ENCODE assay signal across 14 mouse cellular contexts in the genomic region with DNA sequence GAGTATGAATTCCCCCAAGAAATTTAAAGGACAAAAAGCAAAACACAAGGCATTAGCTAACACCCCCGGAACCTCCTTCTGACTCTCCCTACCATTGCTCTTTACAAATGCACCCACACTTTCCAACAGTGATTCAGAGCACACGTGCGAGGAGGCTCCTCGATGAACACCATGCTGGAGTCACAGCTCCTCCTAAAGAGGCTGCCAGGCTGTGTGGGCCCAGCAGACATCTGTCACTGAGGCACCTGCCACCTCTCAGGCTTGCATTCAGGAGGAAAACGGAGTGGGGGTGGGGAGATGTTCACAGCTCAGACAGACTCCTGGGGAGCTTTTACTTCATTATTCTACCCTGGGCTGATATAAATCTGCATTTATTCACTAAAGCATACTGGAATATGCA.
DNase-seq lines count a peak whose midpoint lies in the region; ATAC-seq and TF ChIP-seq lines count a peak whose summit lies in the region.
"Had no signal": no experiment of that assay in that cellular context is flagged by ENCODE, and none has a peak within 500 bp of the region (broad histone marks: within the 10 kb centered on the region; RNA-seq: fewer than 3 reads in every experiment).

No protein-coding gene starts in this region.

- intact Hi-C loops in left cerebral cortex, adult 2 months (cut with DNase I): no loop called here

- no peak overlapping the region for H3K9ac ChIP-seq in midbrain, embryonic 14.5 days (replicated peaks; ENCODE audit: low read length)
- no peak overlapping the region for H3K9ac ChIP-seq in intestine, embryonic 15.5 days
- H3K9ac ChIP-seq: liver, embryonic 14.5 days had no signal

- H3K36me3 ChIP-seq in midbrain, embryonic 14.5 days (ENCODE audit: control insufficient read depth, insufficient read depth, low read length): no peaks in the 10 kb centered on the region
- H3K36me3 ChIP-seq in midbrain, embryonic 10.5 days: no peaks in the 10 kb centered on the region
- H3K36me3 ChIP-seq in intestine, embryonic 15.5 days: no peaks in the 10 kb centered on the region

- no peaks in the 10 kb centered on the region for H3K27me3 ChIP-seq in midbrain, embryonic 14.5 days (ENCODE audit: control insufficient read depth, insufficient read depth, low read length)
- peaks cover 6% of the 10 kb centered on the region; the same call in 1 of the 2 replicates for H3K27me3 ChIP-seq in midbrain, embryonic 10.5 days (ENCODE audit: low read depth, poor library complexity, severe bottlenecking)
- H3K27me3 ChIP-seq in intestine, embryonic 15.5 days (replicated peaks): no peaks in the 10 kb centered on the region

- WGBS in midbrain, embryonic 14.5 days: 28% methylated on average over 5 of the region's 5 CpGs
- WGBS in midbrain, embryonic 10.5 days: 52% methylated on average over 5 of the region's 5 CpGs
- 67% methylated on average over 5 of the region's 5 CpGs for WGBS in intestine, embryonic 15.5 days

- no peaks in the 10 kb centered on the region for H3K9me3 ChIP-seq in midbrain, embryonic 14.5 days (ENCODE audit: control insufficient read depth, low read length)
- no peaks in the 10 kb centered on the region for H3K9me3 ChIP-seq in midbrain, embryonic 10.5 days (replicated peaks)
- H3K9me3 ChIP-seq in intestine, embryonic 15.5 days: no peaks in the 10 kb centered on the region

- no peak for TF ChIP-seq CTCF in left cerebral cortex, adult 2 months (IDR thresholded peaks at IDR 0.05)

- peak; percentile 60 for DNase-seq in midbrain, embryonic 14.5 days
- DNase-seq in midbrain, embryonic 10.5 days (ENCODE audit: low spot score): no peak
- DNase-seq in frontal cortex, postnatal 25 days (ENCODE audit: low spot score in 2 of 2): peak; percentile 52 to 63
- peak; percentile 77 to 82 for DNase-seq in left cerebral cortex, adult 2 months (ENCODE audit: extremely low spot score in 1 of 2, low spot score in 2 of 2)
- DNase-seq in right cerebral cortex, postnatal 14 days: peak; percentile 77
- DNase-seq in urinary bladder, postnatal 4 days (ENCODE audit: low spot score in 2 of 2): no peak
- DNase-seq in heart, adult 8-10 months (ENCODE audit: low spot score): no peak
- DNase-seq: heart, postnatal 10 days; thymus, adult 18-20 months had no signal

- no peak overlapping the region for H3K4me3 ChIP-seq in midbrain, embryonic 14.5 days (replicated peaks; ENCODE audit: low read depth, low read length)
- no peak overlapping the region for H3K4me3 ChIP-seq in midbrain, embryonic 10.5 days
- no peak overlapping the region for H3K4me3 ChIP-seq in left cerebral cortex, adult 2 months
- no peak overlapping the region for H3K4me3 ChIP-seq in intestine, embryonic 15.5 days (replicated peaks)

- H3K4me2 ChIP-seq in midbrain, embryonic 14.5 days (ENCODE audit: low read length): no peak overlapping the region
- H3K4me2 ChIP-seq in intestine, embryonic 15.5 days (replicated peaks): no peak overlapping the region

- peaks cover 24% of the 10 kb centered on the region for H3K4me1 ChIP-seq in midbrain, embryonic 14.5 days (ENCODE audit: control insufficient read depth, insufficient read depth, low read length)
- H3K4me1 ChIP-seq in midbrain, embryonic 10.5 days: peaks cover 40% of the 10 kb centered on the region
- no peaks in the 10 kb centered on the region; the same call in 1 of the 2 replicates for H3K4me1 ChIP-seq in intestine, embryonic 15.5 days (replicated peaks)

- ATAC-seq in midbrain, embryonic 14.5 days (ENCODE audit: low FRiP score, low TSS enrichment): no peak
- no peak for ATAC-seq in intestine, embryonic 15.5 days
- ATAC-seq: CD4-positive, CD25-positive, alpha-beta regulatory T cell, adult 4 months; midbrain, embryonic 16.5 days had no signal

- H3K27ac ChIP-seq in midbrain, embryonic 14.5 days (replicated peaks; ENCODE audit: low read depth, low read length): no peak overlapping the region
- no peak overlapping the region for H3K27ac ChIP-seq in midbrain, embryonic 10.5 days (replicated peaks)
- no peak overlapping the region for H3K27ac ChIP-seq in left cerebral cortex, adult 2 months
- no peak overlapping the region for H3K27ac ChIP-seq in intestine, embryonic 15.5 days
- H3K27ac ChIP-seq: kidney, postnatal 0 days; liver, embryonic 14.5 days had no signal

Comparison
In these comparisons a context has a peak if more than half of its experiments do, and no peak if none do; other contexts are left out.
1. DNase-seq: peak in midbrain, embryonic 14.5 days (single experiment), frontal cortex, postnatal 25 days (2 of 2), left cerebral cortex, adult 2 months (2 of 2) and right cerebral cortex, postnatal 14 days (single experiment); none in midbrain, embryonic 10.5 days (single experiment), urinary bladder, postnatal 4 days (0 of 2) and heart, adult 8-10 months (single experiment).